Mouse (Mus musculus) adrenal gland, postnatal 4 days (tissue): Measurements from ENCODE around the gene Hnrnpul1. TPM values are rescaled to one million over a fixed set of nuclear protein-coding genes. Genes with fewer than 3 reads are reported as not detected.

Experiments used
- DNase-seq, 2 experiments: peaks; one replicate each; pipeline ENCODE4 v3.0.0; 2021 to 2022; ENCODE audit warnings: low spot score in 2 of 2, mixed read lengths in 2 of 2
- total RNA-seq, 2 experiments: library from RNA; stranded (reverse); gene quantifications; 2 replicates each; pipeline ENCODE4 v1.2.3; 2021

The Hnrnpul1 gene
- total RNA-seq, 2 experiments from 2014 or later: 167 to 177 TPM

DNA sequence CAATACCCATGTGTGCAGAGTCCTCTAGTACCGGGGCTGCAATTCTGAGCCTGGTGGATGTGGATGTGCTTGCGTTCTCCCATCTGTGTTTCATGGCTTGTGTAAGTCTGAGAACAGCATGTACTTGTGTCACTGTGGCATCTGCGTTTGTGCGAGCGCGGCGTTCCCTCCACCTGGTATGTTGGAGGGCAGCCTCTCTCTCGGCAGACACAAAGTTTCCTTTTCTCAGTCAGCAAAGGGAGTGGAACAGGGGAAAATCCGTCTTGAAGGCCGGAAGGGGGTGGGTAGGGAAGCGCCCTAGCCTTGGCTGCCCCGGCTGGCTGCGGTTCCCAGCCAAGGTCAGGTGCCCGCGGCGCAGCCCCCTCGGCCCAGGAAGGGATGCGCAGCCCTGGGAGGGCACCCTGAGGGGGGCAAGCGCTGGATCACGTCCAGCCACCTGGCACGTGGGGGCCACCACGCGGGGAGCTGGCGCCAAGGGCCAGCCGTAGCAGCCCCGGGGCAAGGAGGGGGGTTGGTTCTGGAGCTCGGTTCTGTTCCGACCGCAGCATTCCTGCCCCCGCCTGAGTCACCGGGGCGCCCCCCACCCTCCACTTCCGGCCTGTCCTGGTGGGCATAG is 26.9 kb upstream of the Hnrnpul1 start:
- no peak for DNase-seq

DNA sequence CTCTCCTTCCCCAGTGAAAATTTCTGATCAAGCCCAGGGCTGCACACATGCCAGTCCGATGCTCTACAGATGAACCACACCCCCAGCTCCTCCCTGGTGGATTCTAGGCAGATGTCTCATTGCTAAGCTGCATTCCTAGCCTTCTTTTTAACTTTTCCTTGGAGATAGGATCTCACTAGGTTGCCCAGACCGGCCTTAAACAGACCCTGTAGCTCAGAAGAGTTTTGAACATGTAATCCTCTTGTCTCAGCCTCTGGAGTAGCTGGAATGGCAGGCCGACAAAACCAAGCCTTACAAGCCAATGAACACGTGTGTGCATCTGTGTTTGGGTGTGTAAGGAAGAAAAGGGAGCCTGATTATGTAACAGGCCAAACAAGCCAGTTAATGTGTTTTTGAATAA is 26.2 kb upstream of the Hnrnpul1 start:
- DNase-seq: no peak

DNA sequence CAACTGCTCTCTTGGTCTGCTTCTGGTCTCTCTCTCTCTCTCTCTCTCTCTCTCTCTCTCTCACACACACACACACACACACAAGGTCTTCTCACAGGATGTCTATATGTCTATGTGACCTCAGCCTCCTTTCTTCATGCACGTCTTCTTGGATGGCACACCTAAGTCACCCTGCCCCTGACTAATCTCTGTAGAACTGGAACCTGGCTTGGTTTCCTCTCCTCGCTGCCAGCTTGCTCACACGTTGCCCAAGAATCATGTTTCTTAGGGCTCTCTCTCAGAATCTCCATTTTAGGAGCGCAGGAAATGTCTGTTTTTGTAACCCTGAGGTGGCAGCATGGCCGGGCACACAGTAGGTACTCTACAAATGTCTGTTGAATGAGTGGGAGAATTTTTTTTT is 25.5 kb upstream of the Hnrnpul1 start:
- no peak for DNase-seq

DNA sequence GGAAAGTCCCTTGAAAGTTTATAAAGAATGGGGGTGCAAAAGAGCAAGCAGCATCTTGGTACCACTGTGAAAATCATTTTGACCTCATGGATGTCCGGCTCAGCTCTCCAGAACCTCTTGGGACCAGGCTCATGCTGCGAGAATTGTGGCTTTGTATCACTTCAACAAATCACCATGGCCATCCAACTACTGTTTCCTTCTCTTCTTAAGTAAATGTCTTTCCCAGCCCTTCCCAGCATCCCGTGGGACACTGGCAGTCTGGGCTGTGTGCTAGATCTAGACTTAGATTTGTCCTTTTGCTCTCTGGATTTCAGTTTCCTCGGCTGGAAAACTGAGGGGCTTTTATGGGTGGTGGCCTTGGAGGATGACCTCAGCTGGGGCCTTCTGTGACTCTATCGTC is 13.7 kb upstream of the Hnrnpul1 start:
- no peak for DNase-seq

GRCm38 (mm10) chr7:25766108-25766507 is 11.6 kb upstream of the Hnrnpul1 start:
- no peak for DNase-seq

DNA sequence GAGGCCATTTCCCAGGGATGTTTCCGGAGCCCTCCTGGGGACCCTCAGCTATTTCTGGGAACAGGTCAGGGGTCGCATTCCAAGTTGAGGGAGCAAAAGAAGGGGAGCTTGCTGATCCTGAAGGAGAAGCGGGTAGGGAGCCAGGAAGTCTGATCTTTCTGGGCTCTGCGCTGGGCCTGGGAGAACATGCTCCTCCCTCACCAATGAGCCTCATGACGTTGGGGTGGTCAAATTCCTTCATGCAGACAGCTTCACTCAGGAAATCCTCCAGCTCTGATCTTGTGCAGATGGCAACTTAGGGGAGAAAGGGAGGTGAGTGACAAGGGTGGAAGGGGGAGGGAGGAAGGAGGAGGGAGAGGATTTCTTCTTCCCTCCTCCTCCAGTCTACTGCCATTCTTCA is 9.7 kb upstream of the Hnrnpul1 start:
- DNase-seq: no peak

DNA sequence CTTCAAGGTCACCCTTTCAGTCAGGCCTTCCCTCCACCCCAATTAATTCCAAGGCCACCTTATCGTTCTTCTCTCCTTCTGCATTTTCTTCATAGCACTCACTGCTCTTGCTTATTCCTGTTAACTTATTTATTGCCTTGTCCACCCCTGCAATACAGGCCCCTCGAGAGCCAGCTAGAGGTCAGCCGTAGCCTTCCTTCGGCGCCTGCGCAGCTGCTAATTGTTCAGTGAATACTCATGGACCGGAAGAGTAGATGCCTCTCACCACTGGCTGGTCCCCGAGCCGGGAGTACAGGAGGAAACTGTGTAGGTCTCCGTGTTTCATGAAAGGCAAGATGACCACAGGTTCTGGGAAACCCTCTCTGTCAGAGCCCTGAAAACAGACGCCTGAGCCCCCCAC is 9.1 kb upstream of the Hnrnpul1 start:
- no peak for DNase-seq

DNA sequence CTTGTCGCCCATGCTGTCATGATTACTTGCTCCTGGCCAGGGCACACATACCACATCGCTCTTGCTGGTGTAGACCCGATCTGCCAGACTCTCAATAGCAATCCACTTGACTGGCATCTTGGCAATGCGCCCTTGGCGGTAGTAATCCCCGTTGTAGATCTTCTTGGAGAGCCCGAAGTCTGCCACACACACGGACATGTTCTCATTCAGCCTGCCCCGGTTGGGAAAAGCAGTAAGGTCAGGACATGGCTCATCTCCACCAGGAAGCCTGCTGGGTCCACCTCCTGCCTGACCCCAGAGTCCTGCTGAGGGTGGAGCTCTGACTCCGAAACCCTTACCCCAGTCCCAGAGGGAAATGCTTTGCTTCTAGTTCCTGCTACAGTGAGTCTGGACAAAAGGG is 6.8 kb upstream of the Hnrnpul1 start:
- DNase-seq: no peak

DNA sequence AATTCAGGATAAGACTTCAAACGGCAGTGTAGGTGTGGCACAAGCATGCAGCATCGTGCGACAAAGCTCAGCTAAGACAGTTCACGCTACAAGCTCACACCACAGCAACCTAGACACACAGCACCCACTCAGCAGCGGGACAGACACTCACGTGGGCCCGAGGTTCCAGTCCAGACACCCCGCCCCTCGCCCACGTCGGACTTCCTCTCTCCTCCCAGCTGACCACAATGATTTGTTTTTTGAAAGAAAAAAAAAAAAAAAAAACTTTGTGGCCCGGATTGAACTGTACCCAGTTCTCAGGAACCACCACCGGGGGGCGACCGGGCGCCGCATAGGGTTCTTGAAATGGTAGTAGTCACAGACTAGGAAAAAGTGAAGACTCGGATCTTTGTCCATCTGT is 1.5 kb upstream of the Hnrnpul1 start:
- peak; percentile 74 to 93 for DNase-seq

DNA sequence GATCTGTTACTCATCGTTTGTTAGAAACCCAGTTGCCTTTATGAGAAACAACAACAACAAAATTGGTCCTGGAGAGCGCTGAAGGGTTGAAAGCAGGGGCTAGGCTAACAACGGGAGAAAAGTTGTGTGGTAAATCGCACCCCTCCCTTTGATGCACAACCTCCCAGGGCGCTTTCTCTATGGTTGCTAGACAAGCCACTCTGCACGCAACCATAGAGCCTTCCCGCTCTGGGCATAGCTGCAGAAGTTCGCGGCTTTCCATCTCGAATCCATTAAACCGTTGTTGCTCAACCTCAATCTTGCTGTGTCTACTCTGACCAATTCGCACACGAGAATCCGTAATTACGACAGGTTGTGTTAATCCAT is 894 bp upstream of the Hnrnpul1 start:
- DNase-seq: peak in 1 of 2 experiments; percentile 56

DNA sequence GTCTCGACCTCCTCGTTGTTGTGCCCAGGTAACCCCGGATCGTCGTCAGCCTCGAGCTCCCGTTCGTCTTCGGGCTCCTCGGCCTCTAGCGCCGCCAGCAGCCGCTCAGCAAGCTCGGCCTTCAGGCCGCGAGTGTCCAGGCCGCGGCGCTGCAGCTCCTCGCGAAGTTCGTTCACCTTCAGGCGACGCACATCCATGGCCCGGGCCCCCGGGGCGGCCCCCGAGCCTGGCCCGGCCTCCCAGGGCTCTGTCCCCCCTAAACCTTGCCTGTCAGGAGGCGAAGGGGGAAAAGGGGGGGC is 169 bp downstream of the Hnrnpul1 start:
- DNase-seq: no peak

DNA sequence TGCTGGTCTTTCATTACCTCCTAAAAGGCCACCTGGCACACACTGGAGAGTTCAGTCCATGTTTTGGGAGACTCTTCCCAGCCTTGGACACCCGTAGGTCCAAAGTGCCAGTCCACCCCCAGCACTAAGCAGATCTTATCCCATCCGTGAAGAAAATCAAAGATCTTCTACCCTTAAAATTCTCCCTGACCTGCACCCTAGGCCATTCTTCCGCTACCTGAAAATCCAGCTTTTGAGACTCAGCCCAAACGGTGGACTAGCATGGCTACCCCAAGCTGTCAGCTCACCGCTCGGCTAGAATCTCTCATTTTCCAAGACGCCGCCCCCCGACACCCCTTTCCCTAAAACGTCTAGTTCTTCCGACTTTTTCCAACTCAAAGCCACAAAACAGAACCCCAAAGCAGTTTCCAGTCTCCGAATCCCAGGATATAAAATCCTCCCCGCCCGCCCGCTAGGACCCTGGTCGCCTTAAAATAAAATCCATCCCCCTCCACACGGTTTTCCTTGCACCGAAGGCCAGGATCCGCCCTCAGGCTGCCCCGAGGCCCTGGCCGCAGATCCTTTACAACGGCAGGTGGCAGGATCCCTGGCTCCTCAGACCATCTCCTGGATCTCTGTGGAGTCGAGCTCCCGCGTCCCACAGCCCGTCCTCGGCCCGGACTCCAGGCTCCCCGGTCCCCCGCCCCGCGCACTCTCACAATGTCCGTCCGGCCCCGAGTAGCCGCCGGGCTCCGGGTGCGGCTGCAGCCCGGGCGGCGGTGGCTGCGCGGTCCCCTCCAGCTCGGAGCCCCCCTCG is 716 bp downstream of the Hnrnpul1 start:
- DNase-seq: peak in 1 of 2 experiments; percentile 42

- no peak for DNase-seq
These were observed 1.5 kb downstream of the Hnrnpul1 start for GRCm38 (mm10) chr7:25753076-25753475.

- DNase-seq: no peak
These were observed 7.7 kb downstream of the Hnrnpul1 start for GRCm38 (mm10) chr7:25746844-25747243.

- DNase-seq: no peak
These were observed 16.3 kb downstream of the Hnrnpul1 start for GRCm38 (mm10) chr7:25738277-25738676.

- no peak for DNase-seq
These were observed 17.6 kb downstream of the Hnrnpul1 start for GRCm38 (mm10) chr7:25736920-25737319.

DNA sequence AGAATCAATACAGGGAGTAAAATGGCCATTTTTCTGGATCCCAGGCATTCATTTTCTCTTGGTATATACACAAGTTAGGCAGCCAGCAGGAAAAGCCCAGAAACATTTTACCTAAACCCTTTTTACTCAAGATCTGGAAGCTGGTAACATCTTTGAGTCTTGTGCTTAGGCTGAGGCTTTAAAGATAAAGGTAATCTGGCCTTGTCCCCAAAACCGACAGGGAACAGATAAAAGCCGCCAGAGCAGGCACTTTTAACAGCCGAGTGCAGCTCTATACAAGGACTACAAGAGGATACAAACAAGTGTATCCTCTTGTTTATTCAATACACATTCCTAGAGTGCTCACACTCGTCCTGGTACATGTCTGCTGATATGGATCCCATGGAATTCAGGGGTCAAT is 19.6 kb downstream of the Hnrnpul1 start:
- no peak for DNase-seq

- DNase-seq: no peak
These were observed 23.1 kb downstream of the Hnrnpul1 start for GRCm38 (mm10) chr7:25731294-25732055.

- no peak for DNase-seq
These were observed 24.7 kb downstream of the Hnrnpul1 start for GRCm38 (mm10) chr7:25729862-25730261.

DNA sequence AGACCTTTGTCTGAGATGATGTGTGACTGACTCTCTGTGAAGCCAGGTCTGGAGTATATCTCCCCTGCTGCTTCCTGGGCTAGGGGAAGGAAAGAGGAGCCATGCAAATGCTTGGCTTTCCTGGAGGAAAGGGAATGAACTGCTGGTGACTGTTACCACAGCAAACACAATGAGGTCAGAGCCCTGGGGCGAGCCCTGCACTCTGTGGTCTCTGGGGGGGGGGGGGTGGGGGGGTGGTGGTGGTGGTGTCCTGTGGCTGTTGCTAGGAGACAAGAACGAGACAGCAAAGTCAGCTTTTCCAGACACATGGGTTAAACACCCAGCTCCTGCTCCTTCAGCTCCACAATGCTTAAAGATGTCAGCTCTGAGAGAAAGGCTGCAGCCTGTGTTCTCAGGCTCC is 25.2 kb downstream of the Hnrnpul1 start:
- DNase-seq: no peak

- DNase-seq: no peak
These were observed 26.8 kb downstream of the Hnrnpul1 start for GRCm38 (mm10) chr7:25727800-25728199.

DNA sequence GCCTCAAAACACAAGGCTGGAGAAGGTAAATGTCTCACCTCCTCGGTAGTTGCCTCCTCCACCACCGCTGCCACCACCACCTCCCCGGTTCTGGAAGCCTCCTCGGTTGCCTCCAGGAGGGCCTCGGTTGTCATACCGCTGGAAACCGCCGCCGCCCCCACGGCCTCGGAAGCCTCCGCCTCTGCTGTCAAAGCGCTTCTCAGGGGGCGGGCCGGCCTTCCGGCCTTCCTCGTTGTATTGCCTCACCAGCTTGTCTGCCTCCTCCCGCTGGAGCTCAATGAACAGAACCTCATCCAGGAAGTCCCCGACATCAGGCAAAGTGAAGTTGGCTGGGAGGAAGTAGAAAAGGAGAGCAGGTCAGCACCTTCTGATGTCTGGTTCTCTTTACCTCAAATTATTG is 28.7 kb downstream of the Hnrnpul1 start:
- DNase-seq: no peak
